Mouse (Mus musculus) embryonic stem cell, embryonic (primary cell): ENCODE measurements around the gene Phlpp1.

Experiments used
- CTCF ChIA-PET, 4 experiments: fragments of 300-600 bp in 2 of 4; fragments of 350-600 bp in 2 of 4; sonication (Branson Sonifier 250); formaldehyde crosslinking; loops; one replicate each; lab custom pipeline; 2022; ENCODE audit warnings: inconsistent platforms in 2 of 4; lab: Charles Lee
- POLR2A ChIA-PET, 4 experiments: fragments of 300-600 bp in 2 of 4; fragments of 350-600 bp in 2 of 4; sonication (Branson Sonifier 250); formaldehyde crosslinking; loops; one replicate each; lab custom pipeline; 2022; ENCODE audit warnings: antibody characterized with exemption in 4 of 4, inconsistent platforms in 1 of 4; lab: Charles Lee

The Phlpp1 gene

DNA sequence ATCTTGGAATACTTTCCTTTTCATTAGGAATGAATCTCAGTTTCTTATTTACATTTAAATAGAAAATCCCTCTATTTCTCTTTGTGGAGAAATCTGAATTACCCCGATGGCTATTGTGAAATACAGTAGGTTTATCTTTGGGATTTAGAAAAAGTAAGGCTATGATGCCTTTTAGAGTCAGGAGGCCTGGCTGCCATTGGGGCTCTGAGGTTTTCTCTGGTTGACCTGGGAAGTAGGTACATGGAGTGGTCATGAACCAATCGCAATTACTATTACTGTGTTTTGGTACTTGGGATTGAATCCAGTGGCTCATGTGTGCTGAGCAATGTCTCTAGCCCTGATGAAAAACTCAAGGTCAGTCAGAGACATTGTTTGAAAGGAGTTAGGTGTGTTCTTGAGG lies 12.1 kb downstream of the Phlpp1 start:
- CTCF ChIA-PET = no interaction called here
- POLR2A ChIA-PET = interaction anchor here in 1 of 4 experiments (0.6 to 1.2 kb wide), 2 partner anchors 11 to 173 kb away, joined by 4 to 7 read pairs; partner anchors contain the start of gene Phlpp1

DNA sequence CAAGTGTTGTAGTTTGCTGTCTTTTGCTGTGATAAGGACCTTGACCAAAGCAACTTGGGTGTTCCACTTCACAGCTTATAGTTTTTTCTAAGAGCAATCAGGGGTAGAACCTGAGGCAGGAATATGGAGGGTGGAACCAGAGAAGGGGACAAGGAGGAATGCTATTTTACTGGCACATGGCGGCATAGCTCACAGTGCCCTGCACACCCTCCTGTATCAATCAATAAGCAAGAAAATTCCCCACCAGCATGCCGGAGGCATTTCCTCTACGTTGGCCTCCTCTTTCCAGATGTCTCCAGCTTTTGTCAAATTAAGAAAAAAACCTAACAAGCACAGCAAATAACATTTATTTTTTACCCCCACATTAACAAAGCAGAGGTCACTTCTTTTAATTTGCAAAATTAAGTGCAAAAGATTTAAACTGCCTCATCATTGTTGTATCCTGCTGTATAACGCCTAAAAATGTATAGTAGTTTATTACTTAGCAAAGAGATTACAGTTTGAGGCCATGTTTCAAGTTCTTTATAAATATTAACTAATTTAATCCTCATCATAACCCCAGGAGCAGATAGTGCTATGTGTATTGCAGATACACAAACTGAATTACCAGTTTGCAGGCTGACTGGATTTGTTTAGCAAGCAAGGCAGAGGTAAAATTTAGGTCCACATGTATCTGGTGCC lies 13.4 kb downstream of the Phlpp1 start:
- ChIA-PET POLR2A (interaction anchor here in 1 of 4 experiments (0.6 to 1.2 kb wide), 3 partner anchors 10 to 19 kb away, joined by 3 to 7 read pairs (median 4); partner anchors contain the start of gene Phlpp1), CTCF (no interaction called here)

DNA sequence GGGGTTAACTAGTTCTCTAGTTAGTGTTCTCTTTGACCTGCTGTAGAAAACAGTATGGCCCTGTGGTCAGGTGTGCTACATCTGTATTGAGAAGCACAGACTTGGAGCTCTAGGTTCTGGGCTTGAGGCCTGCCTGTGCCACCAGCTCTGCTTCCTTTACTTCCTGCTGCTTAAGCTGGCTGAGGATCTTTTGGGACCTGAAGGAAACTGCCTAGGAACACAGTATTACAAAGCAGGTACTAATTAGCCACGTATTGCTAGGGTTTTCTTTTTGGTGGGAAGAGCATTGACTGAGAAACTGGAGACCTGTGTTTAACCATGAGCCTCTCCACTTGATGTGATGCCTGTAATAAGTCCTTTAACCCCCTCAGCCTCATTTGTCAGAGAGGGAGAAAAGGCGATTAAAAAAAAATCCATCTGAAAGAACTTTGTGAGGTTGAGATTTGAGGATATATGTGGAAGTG lies 13.9 kb downstream of the Phlpp1 start:
- ChIA-PET CTCF (no interaction called here), POLR2A (interaction anchor here in 1 of 4 experiments (1.0 kb wide), 1 partner anchor 9 kb away, joined by 3 read pairs; no protein-coding TSS in a partner anchor)

DNA sequence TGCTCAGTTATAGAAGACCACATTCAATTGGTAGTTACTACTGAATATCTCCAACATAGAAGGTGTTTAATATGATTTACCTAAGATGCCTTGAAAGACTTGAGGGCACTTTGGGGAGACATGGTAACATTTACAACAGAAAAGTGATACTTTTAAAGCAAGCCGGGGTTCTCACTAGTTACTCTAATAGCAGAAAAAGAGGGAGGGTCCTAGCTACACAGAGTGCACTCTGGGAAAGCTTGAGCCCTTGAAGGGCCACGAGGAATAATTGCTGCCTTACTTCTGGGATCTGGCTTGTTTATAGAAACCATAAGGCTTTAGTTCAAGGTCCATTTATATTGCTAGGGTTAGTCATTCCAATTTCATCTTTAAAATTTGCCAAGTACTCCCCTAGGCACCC lies 14.5 kb downstream of the Phlpp1 start:
- ChIA-PET CTCF (no interaction called here), POLR2A (interaction anchor here in 1 of 4 experiments (1.0 kb wide), 1 partner anchor 9 kb away, joined by 3 read pairs; no protein-coding TSS in a partner anchor)

DNA sequence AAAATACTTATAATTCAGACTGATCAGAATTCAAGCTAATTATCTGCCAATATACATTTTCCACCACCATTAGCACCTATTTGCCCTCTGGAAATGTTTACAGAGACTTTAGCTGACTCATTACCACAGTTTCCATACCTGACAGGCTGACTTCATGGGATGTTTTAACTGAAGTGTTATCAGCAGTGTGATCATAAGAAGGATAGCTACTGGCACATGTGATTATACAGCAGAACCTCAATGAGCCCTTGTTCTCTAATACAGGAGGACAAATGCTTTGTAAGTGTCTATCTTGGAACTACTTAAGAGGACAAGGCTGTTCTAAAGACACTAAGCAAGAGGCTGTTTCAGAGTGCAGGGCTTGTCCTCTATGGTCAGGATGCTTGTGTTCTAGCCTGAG lies 15.9 kb downstream of the Phlpp1 start:
- ChIA-PET POLR2A (no interaction called here), CTCF (no interaction called here)

DNA sequence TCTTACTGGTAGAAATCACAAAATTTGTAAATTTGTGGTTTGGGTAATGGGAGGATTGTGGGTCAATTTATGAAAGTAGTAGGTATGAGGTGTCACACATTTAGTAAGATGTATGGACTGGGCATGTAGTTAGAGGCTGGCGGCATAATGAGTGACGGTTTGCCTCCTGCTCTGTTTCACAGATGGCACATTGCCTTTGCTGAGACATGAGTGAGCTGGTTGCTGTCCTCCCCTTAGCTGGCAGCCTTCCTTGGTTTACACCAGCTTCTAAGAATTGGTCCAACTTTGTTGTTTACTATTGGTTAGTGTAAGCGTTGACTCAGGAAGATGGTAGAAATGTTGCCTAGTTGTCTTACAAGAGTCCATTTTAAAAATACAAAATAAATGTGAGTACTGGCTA lies 17.2 kb downstream of the Phlpp1 start:
- CTCF ChIA-PET = interaction anchor here in 1 of 4 experiments (1.2 kb wide), 1 partner anchor 8 kb away, joined by 3 read pairs; no protein-coding TSS in a partner anchor
- POLR2A ChIA-PET = interaction anchor here in 1 of 4 experiments (1.4 to 1.6 kb wide), 2 partner anchors 16 to 18 kb away, joined by 3 to 4 read pairs; no protein-coding TSS in a partner anchor

DNA sequence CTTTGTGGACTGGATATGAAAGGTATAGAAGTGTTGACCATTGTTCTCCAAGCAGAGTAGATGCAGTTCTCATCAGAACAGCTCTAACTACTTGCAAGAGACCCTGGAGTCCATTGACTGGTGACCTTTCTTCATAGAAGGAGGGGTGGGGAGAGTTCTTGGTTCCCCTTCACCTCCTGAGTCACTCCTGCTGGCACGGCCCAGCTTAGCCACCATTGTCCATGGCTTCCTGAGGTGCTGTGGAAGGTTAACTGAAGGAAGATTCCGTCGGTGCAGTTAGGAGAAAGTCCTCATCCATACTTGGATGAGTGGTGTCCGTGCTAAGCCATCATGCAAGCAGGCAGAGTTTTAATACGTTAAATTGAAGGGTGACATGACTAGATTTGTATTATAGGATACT lies 17.8 kb downstream of the Phlpp1 start:
- CTCF ChIA-PET = interaction anchor here in 1 of 4 experiments (1.2 kb wide), 1 partner anchor 8 kb away, joined by 3 read pairs; no protein-coding TSS in a partner anchor

DNA sequence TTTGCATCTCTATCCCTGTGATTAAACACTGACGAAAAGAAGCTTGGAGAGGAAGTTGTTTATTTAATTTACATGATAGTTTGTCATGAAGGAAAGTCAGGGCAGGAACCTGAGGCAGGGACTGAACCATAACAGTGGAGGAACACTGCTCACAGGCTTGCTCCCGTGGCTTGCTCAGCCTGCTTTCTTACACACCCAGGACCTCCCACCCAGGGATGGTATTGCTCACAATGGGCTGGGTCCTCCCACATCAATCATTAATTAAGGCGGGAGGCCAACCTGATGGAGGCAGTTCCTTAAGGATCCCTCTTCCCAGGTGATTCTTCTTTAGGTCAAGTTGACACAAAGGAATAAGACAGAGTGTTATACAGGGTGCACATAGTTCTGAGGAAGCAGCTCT lies 19.1 kb downstream of the Phlpp1 start:
- CTCF ChIA-PET = no interaction called here
- POLR2A ChIA-PET = interaction anchor here in 2 of 4 experiments (0.9 to 1.1 kb wide), 4 partner anchors 15 to 20 kb away, joined by 3 to 6 read pairs (median 3); partner anchors contain the start of gene Phlpp1 (in 1 of the 2)

More for the DNA sequence above, 17.8 kb downstream of the Phlpp1 start:
- POLR2A ChIA-PET = interaction anchor here in 1 of 4 experiments (1.4 to 1.6 kb wide), 2 partner anchors 16 to 18 kb away, joined by 3 to 4 read pairs; no protein-coding TSS in a partner anchor

DNA sequence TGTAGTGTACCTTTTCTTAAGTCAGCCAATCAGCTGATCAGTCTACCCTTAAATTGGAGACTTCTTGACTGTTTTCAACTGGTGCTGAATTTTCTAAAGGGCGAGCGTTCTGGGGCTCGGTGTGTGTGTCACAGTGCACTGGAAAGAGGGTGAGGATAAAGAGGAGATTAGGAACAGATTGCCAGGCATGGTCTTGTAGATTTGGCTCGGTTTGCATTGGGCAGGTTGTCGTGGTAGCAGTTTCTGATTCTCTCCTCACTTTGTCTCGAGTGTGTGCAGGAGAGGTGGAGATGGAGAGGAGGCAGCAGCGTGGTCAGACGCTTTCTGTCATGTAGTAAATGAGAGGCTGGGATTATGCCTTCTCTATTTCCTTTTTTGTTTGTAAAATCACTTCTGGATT lies 20.3 kb downstream of the Phlpp1 start:
- POLR2A ChIA-PET = no interaction called here

DNA sequence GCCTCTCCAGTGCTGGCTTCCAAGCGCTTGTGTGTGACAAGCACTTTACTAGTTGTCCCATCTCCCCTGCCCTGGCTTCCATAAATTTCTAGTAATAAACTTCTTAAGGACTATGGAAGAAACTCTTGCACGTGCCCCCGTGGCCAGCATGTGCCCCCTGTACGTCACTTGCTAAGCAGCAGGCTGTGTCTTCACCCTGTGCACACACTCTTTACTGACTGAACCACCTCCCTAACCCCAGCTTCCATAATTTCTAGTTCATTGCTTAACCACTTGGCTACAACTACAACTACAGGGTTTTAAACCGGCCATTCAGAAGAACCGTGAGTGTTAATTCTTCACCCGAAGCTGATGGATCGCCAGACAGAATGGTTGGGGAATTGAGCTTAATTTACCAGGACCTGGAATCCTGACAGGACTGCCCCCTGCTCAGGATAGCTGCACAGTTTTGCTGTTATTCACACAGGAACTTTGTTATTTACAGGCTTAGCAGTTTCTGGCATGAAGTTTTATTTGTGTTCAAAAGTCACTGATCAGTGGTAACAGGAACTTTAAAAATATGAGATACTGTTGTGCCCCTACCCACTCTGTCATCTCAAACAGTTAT lies 21.4 kb downstream of the Phlpp1 start:
- POLR2A ChIA-PET = no interaction called here
- CTCF ChIA-PET = no interaction called here

More for the DNA sequence above, 20.3 kb downstream of the Phlpp1 start:
- CTCF ChIA-PET = no interaction called here

DNA sequence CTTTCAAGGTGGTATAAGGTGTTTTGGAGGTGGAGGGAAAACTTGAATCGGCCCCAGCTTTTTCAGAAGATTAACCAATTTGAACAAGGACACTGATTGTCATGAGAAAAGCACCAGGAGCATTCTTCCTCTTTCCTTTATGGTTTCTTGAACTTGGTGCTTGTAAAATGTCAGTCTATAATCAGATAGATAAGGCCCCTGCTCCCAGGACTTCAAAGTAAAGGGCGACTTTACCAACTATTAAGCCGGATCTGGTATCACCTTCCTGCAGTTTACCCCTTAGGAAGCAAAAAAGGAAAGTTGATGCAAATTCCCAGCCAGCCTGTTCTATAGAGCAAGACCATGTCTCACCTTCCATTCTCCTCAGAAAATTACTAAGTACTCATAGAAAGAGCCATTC lies 21.9 kb downstream of the Phlpp1 start:
- ChIA-PET POLR2A (no interaction called here), CTCF (no interaction called here)

DNA sequence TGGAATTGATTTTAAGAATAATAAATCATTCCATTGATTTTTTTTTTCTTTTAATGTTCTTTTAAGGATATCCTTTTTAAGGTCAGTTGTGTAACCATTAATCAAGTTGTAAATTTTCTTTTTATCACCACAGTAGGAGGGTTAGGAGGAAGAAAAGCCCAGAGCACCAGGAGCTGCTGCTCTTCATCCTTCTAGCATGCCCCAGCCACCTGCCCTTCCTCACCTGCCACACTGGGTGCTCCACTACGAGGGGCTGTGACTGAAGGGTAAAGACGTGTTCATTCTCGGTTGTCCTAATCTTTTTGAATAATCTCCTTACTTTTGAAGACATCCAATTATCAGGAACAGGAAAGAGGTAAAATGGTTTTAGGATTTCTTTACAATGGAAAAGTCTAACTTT lies 22.7 kb downstream of the Phlpp1 start:
- POLR2A ChIA-PET = interaction anchor here in 3 of 4 experiments (0.7 to 1.4 kb wide), 4 partner anchors 10 to 169 kb away, joined by 3 to 4 read pairs (median 3); partner anchors contain the start of gene Phlpp1 (in 1 of the 3)
- CTCF ChIA-PET = no interaction called here

DNA sequence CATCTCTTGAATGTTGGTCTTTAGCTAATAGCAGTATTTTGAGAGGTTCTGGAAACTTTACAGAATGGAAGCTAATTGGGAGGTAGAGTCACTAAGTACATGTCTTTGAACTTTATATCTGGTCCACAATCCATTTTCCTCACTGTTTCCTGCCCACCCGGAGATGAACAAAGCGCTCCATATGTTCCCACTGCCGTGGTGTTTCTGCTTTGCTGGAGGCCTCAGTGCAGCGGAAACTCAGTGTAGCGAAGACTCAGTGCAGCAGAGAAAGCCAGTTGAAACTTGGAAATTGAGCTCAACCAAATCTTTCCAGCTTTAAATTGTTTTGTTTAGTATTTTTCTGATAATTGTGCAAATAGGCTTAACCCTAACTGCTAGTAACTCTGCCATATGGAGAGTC lies 26.4 kb downstream of the Phlpp1 start:
- ChIA-PET CTCF (no interaction called here), POLR2A (interaction anchor here in 1 of 4 experiments (1.5 to 1.6 kb wide), 2 partner anchors 22 to 26 kb away, joined by 3 to 5 read pairs; partner anchors contain the start of gene Phlpp1)

DNA sequence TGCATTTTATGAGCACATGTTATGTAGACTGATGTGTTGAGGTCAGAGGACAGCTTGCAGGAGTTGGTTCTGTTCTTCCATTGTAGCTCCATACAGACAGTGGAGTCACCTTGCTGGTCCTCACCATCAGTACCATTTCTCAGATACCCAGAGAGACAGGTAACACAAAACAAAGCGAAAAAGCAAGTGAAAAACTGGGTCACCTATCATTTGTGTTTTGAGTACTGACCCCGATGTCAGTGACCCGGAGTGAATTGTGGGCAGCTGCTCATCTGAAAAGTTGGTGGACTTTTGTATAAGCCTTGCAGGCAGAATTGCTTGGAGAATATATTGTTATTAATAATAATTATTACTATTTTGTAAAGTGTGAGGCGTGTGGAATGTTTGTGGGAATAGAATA lies 27.6 kb downstream of the Phlpp1 start:
- POLR2A ChIA-PET = interaction anchor here in 1 of 4 experiments (1.5 to 1.6 kb wide), 2 partner anchors 23 to 28 kb away, joined by 3 to 5 read pairs; partner anchors contain the start of gene Phlpp1
- CTCF ChIA-PET = interaction anchor here in 1 of 4 experiments (1.1 kb wide), 1 partner anchor 28 kb away, joined by 4 read pairs; the partner anchor contains the start of gene Phlpp1

DNA sequence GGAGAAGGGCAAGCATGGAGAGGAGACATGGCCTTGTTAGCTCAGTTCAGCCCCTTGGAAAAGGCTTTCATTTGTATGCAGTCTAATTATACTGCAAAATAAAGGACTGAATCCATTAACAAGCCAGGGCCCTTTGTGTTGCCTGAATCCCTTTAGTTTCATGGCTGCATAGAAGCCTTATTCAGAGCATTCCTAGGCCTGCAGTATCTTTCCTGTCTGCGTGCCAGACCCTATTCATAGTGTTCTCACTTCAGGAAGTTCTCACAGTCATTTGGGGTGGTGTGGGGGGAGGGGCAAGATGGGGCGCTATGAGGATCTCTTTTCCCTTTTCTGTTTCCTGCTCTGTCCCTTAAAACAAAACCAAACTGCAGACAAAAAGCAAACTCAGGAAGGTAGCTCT lies 28.1 kb downstream of the Phlpp1 start:
- CTCF ChIA-PET = interaction anchor here in 1 of 4 experiments (1.1 kb wide), 1 partner anchor 28 kb away, joined by 4 read pairs; the partner anchor contains the start of gene Phlpp1
- POLR2A ChIA-PET = no interaction called here

DNA sequence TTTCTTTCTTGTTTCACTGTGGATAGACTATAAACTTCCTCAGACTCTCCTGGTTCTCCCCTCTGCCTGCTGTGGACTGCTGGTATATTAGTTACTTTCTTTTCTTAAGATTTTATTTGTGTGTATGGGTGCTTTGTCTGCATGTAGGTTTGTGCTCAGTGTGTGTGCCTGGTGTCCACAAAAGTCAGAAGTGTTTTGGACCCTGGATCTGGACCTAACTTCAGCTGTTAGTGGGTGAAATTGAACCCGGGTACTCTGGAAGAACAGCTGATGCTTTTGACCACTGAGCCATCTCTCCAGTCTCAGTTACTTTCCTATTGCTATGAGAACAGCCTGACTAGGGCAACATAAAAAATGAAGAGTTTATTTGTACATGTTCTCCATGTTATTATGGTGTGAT lies 29.5 kb downstream of the Phlpp1 start:
- CTCF ChIA-PET = no interaction called here
- POLR2A ChIA-PET = interaction anchor here in 1 of 4 experiments (1.2 kb wide), 1 partner anchor 30 kb away, joined by 5 read pairs; the partner anchor contains the start of gene Phlpp1

DNA sequence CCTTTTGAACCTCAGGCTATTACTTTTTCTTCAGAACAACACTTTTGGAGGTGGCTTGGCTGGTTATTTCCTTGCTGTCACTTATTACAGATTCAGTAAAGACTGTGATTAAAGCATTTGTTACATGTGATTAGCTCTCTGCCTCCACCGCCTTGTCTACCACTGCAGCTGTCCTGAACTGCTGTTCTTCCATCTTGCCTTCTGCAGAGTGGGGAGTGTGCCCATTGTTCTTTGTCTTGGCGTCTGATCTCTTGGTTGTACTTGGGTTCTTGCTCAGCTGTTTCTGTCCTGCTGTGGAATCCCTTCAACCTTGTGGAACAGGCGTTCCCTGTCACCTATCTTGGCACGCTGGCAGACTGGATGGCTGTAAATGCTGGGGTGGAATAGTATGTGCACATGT lies 30.4 kb downstream of the Phlpp1 start:
- CTCF ChIA-PET = no interaction called here
- POLR2A ChIA-PET = interaction anchor here in 1 of 4 experiments (0.5 kb wide), 1 partner anchor 312 kb away, joined by 3 read pairs; no protein-coding TSS in a partner anchor

DNA sequence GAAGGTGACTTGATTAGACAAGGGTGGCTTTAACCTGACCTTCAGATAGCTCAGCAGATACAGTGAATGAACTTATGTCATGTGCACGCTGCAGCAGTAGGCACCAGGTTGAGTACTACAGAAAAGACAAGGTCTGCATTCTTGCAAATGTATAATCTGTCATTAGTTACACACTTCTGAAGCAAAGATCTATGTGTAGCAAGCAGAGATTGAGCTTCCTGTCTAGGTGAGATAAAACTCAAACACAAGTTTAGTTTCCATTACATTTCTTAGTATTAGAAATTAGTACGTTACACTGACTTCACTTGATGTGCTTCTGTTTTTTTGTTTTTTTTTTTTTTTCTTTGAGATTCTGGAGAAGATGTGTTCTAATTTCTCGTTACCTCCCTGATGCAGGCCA lies 32.4 kb downstream of the Phlpp1 start:
- ChIA-PET CTCF (interaction anchor here in 1 of 4 experiments (0.7 kb wide), 1 partner anchor 540 kb away, joined by 3 read pairs; the partner anchor contains the start of genes Pign and Relch), POLR2A (interaction anchor here in 2 of 4 experiments (0.6 to 2.1 kb wide), 10 partner anchors 9 to 150 kb away, joined by 3 to 6 read pairs (median 4); partner anchors contain the start of gene Phlpp1 (in 1 of the 2))

DNA sequence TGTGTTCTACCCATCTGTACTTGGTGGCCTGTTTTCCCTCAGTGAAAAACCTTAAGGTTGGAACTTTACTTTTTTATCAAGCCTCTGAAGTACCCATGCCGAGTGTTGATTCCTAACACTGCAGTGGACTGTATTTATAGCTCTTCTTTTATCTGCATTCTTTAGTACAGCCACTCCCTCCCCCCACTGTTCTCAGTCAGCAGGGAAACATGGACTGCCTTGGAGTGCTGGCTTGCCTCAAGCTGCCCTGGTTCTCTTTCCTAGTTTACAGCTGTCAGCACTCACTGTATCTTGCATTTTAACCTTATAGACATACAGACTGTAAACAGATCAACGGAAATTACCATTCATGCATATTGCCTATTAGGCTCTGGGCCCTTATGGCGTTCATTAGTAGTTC lies 32.8 kb downstream of the Phlpp1 start:
- ChIA-PET POLR2A (interaction anchor here in 2 of 4 experiments (0.5 to 2.1 kb wide), 9 partner anchors 9 to 98 kb away, joined by 3 to 6 read pairs (median 4); partner anchors contain the start of gene Phlpp1 (in 1 of the 2)), CTCF (no interaction called here)
